Mouse (Mus musculus): ENCODE results near the gene Il4. TPM values are rescaled to one million over a fixed set of nuclear protein-coding genes. Genes with fewer than 3 reads are reported as not detected.
"Not testable (repeated sequence)": the region's sequence is repeated elsewhere in the genome, so short reads cannot be mapped to it uniquely, and the experiment has no call there.

The Il4 gene
- polyA plus RNA-seq, 1 experiment from 2014 or later = 2.6 TPM

DNA sequence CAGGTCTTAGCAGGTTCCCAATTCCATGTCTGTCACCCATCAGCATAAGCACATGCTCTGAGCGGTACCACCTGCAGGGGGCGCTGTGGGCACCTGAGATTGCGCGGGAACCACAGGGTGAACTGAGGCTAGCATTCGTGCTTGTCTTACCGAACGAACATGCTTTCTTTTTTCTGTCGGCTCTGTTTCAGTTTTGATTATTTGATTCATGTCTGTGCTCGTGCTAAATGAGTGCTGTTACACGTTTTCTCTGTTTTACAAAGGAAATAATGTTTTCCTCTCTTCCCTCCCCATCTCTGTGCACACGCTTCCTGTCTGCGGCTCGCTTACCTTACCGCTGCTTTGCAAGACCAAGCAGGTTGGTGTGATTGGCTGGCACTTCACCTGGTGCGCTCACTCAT, 28.1 kb downstream of the Il4 start:
- ATAC-seq (ENCODE audit: low FRiP score) = no peak
- H3K4me2 ChIP-seq = no peak overlapping the region
- H3K4me3 ChIP-seq (replicated peaks) = no peak overlapping the region
- H3K27me3 ChIP-seq = no peaks in the 10 kb centered on the region
- peaks cover 79% of the 10 kb centered on the region for H3K36me3 ChIP-seq (replicated peaks)
- no peaks in the 10 kb centered on the region for H3K4me1 ChIP-seq
- no peaks in the 10 kb centered on the region for H3K9me3 ChIP-seq
- WGBS = 41% methylated on average over 15 of the region's 15 CpGs
- no peak overlapping the region for H3K27ac ChIP-seq
- no peak overlapping the region for H3K9ac ChIP-seq

DNA sequence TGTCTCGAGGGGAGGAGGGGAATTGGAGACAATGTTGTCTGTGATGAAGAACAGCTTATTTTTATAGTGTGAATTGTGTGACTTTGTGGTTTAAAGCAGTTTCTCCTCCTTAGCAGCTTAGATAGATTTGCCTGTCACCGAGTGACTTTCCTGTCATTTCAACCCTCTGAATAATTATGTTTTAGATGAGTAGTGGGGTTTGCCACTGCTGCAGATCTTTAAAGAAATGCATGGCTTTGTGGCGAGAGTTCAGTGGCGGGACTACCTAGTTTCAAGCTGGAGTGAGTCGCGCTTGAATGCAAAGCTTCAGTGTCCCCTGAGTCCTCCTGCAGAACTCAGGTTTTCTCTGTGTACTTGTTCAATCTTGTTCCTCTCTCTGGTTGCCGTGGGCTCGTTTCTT, 30.2 kb downstream of the Il4 start:
- WGBS = 82% methylated on average over 8 of the region's 8 CpGs
- Histone ChIP-seq H3K27ac (no peak overlapping the region), H3K4me2 (no peak overlapping the region), H3K9ac (no peak overlapping the region), H3K9me3 (no peaks in the 10 kb centered on the region), H3K27me3 (no peaks in the 10 kb centered on the region), H3K36me3 (replicated peaks) (peaks cover 79% of the 10 kb centered on the region), H3K4me1 (no peaks in the 10 kb centered on the region), H3K4me3 (replicated peaks) (no peak overlapping the region)
- ATAC-seq (ENCODE audit: low FRiP score) = no peak

- H3K4me3 ChIP-seq (replicated peaks) = no peak overlapping the region
- H3K4me1 ChIP-seq = no peaks in the 10 kb centered on the region
- H3K36me3 ChIP-seq (replicated peaks) = peaks cover 76% of the 10 kb centered on the region
Measured at GRCm38 (mm10) chr11:53585510-53585909, 33.0 kb downstream of the Il4 start.

GRCm38 (mm10) chr11:53584849-53585248, 33.6 kb downstream of the Il4 start:
- no peaks in the 10 kb centered on the region for H3K27me3 ChIP-seq
- H3K4me2 ChIP-seq = no peak overlapping the region
- H3K27ac ChIP-seq = no peak overlapping the region
- no peak for ATAC-seq (ENCODE audit: low FRiP score)
- H3K9me3 ChIP-seq = no peaks in the 10 kb centered on the region
- 68% methylated on average over 3 of the region's 3 CpGs for WGBS
- H3K4me1 ChIP-seq = no peaks in the 10 kb centered on the region
- peaks cover 81% of the 10 kb centered on the region for H3K36me3 ChIP-seq (replicated peaks)
- no peak overlapping the region for H3K9ac ChIP-seq
- H3K4me3 ChIP-seq (replicated peaks) = no peak overlapping the region

More at GRCm38 (mm10) chr11:53585510-53585909, 33.0 kb downstream of the Il4 start:
- no peak overlapping the region for H3K27ac ChIP-seq
- no peak overlapping the region for H3K9ac ChIP-seq
- no peaks in the 10 kb centered on the region for H3K27me3 ChIP-seq
- no peak for ATAC-seq (ENCODE audit: low FRiP score)
- no peaks in the 10 kb centered on the region for H3K9me3 ChIP-seq
- WGBS = 97% methylated on average over 6 of the region's 6 CpGs
- no peak overlapping the region for H3K4me2 ChIP-seq

GRCm38 (mm10) chr11:53583151-53583550, 35.3 kb downstream of the Il4 start:
- WGBS = 76% methylated on average over 10 of the region's 10 CpGs
- no peak overlapping the region for H3K27ac ChIP-seq
- no peak overlapping the region for H3K9ac ChIP-seq
- no peak overlapping the region for H3K4me2 ChIP-seq
- no peaks in the 10 kb centered on the region for H3K4me1 ChIP-seq
- no peaks in the 10 kb centered on the region for H3K9me3 ChIP-seq
- ATAC-seq (ENCODE audit: low FRiP score) = no peak
- H3K4me3 ChIP-seq (replicated peaks) = no peak overlapping the region
- H3K27me3 ChIP-seq = no peaks in the 10 kb centered on the region
- H3K36me3 ChIP-seq (replicated peaks) = peaks cover 78% of the 10 kb centered on the region

- Histone ChIP-seq H3K9ac (no peak overlapping the region), H3K36me3 (replicated peaks) (peaks cover 68% of the 10 kb centered on the region), H3K9me3 (no peaks in the 10 kb centered on the region), H3K27me3 (no peaks in the 10 kb centered on the region), H3K4me1 (no peaks in the 10 kb centered on the region), H3K4me2 (no peak overlapping the region), H3K4me3 (replicated peaks) (no peak overlapping the region), H3K27ac (no peak overlapping the region)
- 95% methylated on average over 3 of the region's 3 CpGs for WGBS
- ATAC-seq (ENCODE audit: low FRiP score) = no peak
Measured at GRCm38 (mm10) chr11:53580562-53580961, 37.9 kb downstream of the Il4 start.

DNA sequence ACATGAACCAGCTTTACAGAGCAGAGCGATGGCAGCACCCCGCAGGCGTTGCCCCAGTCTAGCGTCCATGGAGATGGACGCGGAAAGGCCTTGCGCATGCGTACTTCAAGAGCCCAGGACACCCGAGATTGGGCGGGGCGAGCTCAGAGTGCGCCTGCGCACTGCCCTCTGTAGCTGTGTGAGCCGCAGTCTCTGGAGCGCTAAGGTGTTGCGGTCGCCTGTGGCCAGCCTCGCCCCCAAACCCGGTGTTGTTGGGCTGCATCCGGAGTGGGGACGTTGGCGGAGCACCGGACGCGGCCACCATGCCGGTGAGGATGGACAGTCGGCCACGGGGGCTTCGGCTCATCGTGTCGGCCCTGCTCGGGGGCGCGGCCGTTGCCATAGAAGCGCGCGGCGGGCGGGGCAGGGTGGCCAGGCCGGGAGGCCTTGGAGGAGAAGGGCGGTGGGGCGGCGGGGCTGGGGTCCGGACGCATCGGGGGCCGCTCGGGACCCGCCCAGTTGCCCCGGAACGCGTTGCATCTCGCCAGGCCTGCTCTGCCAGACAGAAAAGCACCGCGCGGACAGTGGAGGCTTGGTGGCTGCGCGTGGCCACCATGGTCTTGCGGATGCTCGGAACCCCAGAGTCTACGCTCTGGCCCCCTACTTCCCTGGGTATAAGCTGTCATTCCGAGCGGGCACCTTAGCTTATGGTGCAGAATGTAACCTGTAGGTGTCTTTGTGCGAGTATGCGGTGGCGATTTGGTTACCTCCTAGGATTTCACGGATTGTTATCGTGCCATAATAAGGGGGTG, 51.0 kb downstream of the Il4 start, which contains the start of gene Kif3a:
TSS of gene Kif3a (plus strand) at position 156 of the 791 bp plus-strand sequence.
- WGBS = under 1% methylated on average over 69 of the region's 69 CpGs
- Histone ChIP-seq H3K27ac (peak within 1 kb of the TSS; percentile 82), H3K4me2 (peak within 1 kb of the TSS; percentile 75), H3K4me3 (replicated peaks) (peak within 1 kb of the TSS; percentile 87), H3K9me3 (no peaks in the 10 kb centered on the region), H3K9ac (peak within 1 kb of the TSS; percentile 84), H3K27me3 (no peaks in the 10 kb centered on the region), H3K36me3 (replicated peaks) (peaks cover 19% of the 10 kb centered on the region), H3K4me1 (peaks cover 21% of the 10 kb centered on the region)
- peak; percentile 97 for ATAC-seq (ENCODE audit: low FRiP score)

DNA sequence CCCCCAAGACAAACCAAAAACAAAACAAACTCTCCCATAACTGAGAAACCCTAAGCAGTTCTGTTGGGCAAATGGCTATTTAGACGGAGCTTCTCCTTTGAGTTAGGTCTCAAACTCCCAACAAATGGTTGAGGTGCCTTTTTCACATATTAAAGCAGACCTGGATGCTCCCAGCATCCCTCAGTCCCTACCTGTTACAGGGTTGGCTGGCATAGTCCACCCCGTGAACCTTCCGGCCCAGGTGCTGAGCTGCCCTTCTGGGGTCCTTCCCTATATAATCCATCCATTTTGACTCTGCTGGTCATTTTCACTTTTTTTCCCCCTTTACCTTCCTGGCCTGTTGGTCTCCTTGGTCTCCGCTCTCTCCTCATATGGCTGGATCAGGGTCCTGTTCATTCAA, 51.8 kb downstream of the Il4 start:
- no peak overlapping the region; the same call in 1 of the 2 replicates for H3K27ac ChIP-seq

GRCm38 (mm10) chr11:53561986-53562385, 56.5 kb downstream of the Il4 start:
- no peak overlapping the region for H3K27ac ChIP-seq
- no peak overlapping the region for H3K4me3 ChIP-seq (replicated peaks)
- H3K4me1 ChIP-seq = peaks cover 4% of the 10 kb centered on the region
- H3K9me3 ChIP-seq = no peaks in the 10 kb centered on the region
- ATAC-seq (ENCODE audit: low FRiP score) = no peak
- H3K36me3 ChIP-seq (replicated peaks) = no peaks in the 10 kb centered on the region
- no peak overlapping the region for H3K9ac ChIP-seq
- H3K4me2 ChIP-seq = no peak overlapping the region
- no peaks in the 10 kb centered on the region for H3K27me3 ChIP-seq
- 80% methylated on average over 2 of the region's 2 CpGs for WGBS

More for the DNA sequence above, 51.8 kb downstream of the Il4 start:
- Histone ChIP-seq H3K4me1 (peaks cover 21% of the 10 kb centered on the region), H3K27me3 (no peaks in the 10 kb centered on the region), H3K4me2 (peak overlapping the region; percentile 75), H3K9me3 (no peaks in the 10 kb centered on the region), H3K9ac (peak overlapping the region; percentile 84), H3K4me3 (replicated peaks) (peak overlapping the region; percentile 87), H3K36me3 (replicated peaks) (peaks cover 14% of the 10 kb centered on the region)
- peak; percentile 12; the same call in 1 of the 2 replicates for ATAC-seq (ENCODE audit: low FRiP score)
- WGBS = 86% methylated on average over 4 of the region's 4 CpGs

GRCm38 (mm10) chr11:53559980-53560379, 58.5 kb downstream of the Il4 start:
- not testable (repeated sequence) for ATAC-seq (ENCODE audit: low FRiP score); H3K27me3 ChIP-seq; H3K27ac ChIP-seq; H3K36me3 ChIP-seq (replicated peaks); H3K9ac ChIP-seq; H3K4me3 ChIP-seq (replicated peaks); H3K4me1 ChIP-seq; H3K4me2 ChIP-seq; H3K9me3 ChIP-seq
- 92% methylated on average over 1 of the region's 3 CpGs for WGBS

GRCm38 (mm10) chr11:53557992-53558391, 60.5 kb downstream of the Il4 start:
- H3K9ac ChIP-seq; H3K27me3 ChIP-seq; H3K4me1 ChIP-seq; H3K36me3 ChIP-seq (replicated peaks); H3K4me2 ChIP-seq; H3K4me3 ChIP-seq (replicated peaks); H3K27ac ChIP-seq; ATAC-seq (ENCODE audit: low FRiP score); H3K9me3 ChIP-seq: not testable (repeated sequence)
- 94% methylated on average over 2 of the region's 3 CpGs for WGBS

DNA sequence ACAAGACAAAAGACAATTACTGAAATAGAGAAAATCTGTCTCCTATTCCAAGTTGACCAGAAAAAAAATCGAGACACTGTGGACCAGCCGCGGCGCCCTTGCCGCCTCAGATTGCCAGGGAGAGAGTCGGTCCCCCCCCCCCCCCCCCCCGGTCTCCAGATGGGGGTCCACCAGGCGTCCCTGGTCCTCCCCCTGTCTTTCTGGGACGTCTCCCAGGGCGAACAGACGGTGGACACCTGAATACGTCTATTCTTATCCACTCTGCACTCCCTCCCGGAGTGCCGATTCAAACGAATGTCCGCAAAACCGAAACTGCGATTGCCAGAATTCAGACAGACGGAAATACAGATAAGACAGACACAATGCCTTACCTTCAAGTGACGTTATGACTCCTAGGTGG, 61.9 kb downstream of the Il4 start:
- H3K4me1 ChIP-seq; H3K27me3 ChIP-seq; H3K36me3 ChIP-seq (replicated peaks); H3K4me3 ChIP-seq (replicated peaks); H3K27ac ChIP-seq; H3K9ac ChIP-seq; H3K9me3 ChIP-seq; ATAC-seq (ENCODE audit: low FRiP score); H3K4me2 ChIP-seq: not testable (repeated sequence)
- 96% methylated on average over 14 of the region's 20 CpGs for WGBS

Data from forebrain, embryonic 12.5 days (tissue).